Mouse (Mus musculus) urinary bladder, adult 2 months (tissue): Measurements from ENCODE around the gene Agpat3. TPM values are rescaled to one million over a fixed set of nuclear protein-coding genes. Genes with fewer than 3 reads are reported as not detected.
A peak's percentile ranks its signal among the peaks of the same experiment; 100 is the strongest.

Experiments used
- DNase-seq: peaks from one replicate; pipeline ENCODE4 v3.0.0; 2022; ENCODE audit warnings: low spot score
- polyA plus RNA-seq: library from polyadenylated mRNA; depleted of rRNA; stranded (reverse); fragments of >200 nt; gene quantifications from 2 replicates; pipeline ENCODE4 v1.2.3, GENCODE M21; 2012

The Agpat3 gene
- polyA plus RNA-seq, 1 experiment = 75.1 TPM

DNA sequence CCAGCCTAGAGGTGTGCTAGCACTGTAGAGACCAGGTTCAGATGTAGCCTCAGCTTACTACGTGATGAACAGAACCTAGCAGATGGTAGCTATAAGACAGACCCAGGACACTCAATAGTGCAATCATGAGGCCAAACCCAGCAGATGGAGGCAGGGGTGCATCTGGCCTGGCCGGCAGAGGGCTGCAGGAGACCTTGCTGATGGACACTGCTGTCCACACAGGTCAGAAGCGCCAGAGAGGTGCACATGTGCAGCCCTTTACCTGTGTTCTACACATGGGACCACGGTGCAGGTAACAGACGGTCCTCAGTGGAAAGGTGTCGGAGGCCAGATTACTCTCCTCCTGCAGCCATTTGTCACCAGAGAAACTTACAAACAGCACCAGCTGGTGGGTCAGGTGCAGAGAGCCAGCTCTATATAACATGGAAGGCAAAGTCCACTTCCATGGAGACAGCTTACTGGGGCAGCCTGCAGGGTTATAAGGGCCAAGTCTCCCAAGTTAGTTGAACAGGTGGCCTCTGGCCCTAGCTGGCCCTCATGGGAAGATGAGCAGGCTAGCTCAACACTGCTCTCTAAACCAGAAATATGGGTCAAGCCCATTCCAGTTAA lies 27.6 kb downstream of the Agpat3 start:
- DNase-seq = no peak

DNA sequence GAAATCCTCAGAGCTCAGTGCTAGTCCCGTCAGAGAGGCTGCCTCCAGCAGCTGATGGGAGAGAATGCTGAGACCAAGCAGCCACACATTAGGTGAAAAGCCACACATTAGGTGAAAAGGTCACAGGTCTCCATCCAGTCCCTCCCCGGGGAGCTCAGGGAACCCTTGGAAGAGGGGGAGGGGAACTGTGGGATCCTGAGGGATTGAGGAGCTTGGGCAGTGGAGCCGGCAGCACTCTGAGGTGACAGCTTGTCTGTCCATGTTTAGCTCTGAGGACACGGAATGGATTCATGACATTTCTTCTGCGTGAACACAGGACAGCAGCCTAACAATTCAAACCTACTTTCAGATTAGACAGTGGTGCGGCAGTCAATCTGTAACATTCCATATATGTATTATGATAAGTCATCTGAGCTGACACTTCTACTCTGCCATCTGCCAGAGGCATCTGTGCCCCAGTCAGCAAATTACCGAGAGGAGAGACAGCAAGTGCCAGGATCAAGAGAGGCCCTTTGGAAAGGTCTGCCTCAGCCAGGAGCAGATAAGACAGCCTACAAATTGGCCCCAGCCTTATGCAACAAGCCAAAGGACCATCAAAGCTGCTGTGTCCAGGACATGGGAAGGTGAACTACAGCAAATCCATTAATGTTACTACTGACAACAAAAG lies 28.9 kb downstream of the Agpat3 start:
- DNase-seq = no peak

DNA sequence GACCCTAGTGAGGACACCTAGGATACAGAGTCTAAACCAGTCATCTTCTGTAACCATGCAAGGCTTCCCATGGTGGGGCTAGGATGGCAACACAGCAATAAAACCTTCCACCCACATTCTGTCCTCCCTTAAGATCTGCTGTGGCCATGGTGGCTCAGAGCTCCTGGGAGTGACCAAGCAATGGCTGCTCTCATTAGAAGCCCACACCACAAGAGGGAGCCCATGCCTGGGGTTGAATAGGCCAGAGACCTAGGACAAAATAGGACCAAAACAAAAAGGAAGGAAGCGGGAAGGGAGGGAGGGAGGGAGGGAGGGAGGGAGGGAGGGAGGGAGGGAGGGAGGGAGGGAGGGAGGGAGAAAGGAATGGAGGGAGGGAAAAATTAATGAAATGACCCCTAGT lies 29.5 kb downstream of the Agpat3 start:
- DNase-seq = no peak

DNA sequence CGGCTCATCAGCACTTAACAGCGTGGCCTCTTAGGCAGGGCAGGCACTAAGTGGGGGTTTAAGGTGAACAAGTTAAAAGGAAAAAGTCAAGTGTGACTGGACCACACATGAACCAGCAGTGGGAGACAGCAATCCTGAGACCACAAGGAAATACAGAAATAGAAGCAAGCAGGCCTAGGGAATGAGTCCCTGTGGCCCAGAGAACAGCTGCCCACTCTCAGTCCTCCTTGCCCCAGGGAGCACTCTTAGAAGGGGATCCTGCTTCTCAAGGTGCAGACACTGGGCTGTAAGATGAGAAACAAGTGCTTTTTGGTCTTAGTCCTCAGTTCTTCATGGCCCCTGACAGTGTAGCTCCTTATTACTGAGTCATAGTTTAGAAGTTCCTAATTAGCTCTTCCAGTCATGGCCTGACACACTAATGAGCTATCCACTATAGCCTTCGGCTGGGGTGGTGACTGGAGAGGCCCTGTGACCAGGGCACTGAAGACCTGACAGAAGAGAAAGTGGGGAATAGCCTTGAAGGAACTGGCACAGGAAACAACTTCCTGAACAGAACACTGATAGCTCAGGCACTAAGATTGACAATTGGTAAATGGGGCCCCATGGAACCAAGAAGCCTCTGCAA lies 31.0 kb downstream of the Agpat3 start:
- no peak for DNase-seq

DNA sequence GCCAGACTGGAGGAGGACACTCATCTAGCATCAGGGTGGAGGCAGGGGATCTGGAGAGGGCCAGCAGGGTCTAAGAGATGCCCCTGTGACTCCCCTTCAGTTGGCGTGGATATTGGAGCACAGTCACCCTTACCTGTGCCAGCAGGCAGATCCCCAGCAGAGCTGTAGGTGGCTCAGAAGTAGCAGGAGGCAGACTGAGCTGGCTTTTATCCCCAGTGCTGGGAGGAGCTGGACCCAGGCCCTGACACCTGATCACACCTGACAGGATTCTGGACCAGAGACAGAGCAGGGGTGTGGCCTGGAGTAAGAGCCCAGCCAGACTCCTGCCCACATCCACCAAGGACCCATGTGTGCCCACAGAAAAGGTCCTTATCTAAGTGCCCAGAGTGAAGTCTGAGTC lies 31.8 kb downstream of the Agpat3 start:
- no peak for DNase-seq

- no peak for DNase-seq
These were observed 32.3 kb downstream of the Agpat3 start for GRCm38 (mm10) chr10:78319940-78320339.

- no peak for DNase-seq
These were observed 34.9 kb downstream of the Agpat3 start for GRCm38 (mm10) chr10:78317270-78317923.

- no peak for DNase-seq
These were observed 35.8 kb downstream of the Agpat3 start for GRCm38 (mm10) chr10:78316228-78317087.

GRCm38 (mm10) chr10:78315145-78315544 lies 37.1 kb downstream of the Agpat3 start:
- DNase-seq = no peak

DNA sequence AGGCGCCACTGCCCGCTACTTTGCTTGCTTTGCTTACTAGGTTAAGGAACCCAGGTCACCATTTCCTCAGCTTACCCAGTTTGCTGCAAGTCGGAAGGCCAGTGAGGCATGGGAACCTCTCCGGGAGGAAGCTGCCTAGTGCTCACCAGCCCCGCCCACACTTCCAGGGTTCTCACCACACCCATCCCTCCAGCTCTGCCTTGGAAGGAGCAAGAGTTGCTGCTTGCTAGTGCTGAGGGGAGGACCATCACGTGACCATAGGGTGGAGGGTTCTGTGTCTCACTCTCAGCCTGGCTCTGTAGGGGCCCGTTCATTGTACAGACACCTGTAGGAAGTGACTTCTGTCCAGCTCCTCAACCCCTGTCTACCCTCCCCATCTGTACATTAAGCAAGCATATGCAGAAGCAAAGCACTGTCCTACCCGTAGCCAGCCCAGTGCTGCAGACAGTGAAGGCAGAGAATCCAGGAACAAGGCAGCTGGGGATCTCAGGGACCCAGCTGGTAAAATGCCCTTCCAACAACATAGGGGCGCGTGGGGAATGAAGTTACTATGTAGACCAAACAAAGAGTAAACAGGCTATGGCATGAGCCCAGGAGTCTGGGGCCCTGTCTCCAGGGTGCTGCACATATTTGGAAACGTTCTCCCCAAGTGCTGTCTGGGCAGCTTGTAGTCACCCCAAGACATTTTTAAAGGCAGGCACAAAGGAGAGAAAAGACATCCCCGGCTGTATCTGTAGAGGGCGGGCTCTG lies 40.2 kb downstream of the Agpat3 start:
- no peak for DNase-seq

DNA sequence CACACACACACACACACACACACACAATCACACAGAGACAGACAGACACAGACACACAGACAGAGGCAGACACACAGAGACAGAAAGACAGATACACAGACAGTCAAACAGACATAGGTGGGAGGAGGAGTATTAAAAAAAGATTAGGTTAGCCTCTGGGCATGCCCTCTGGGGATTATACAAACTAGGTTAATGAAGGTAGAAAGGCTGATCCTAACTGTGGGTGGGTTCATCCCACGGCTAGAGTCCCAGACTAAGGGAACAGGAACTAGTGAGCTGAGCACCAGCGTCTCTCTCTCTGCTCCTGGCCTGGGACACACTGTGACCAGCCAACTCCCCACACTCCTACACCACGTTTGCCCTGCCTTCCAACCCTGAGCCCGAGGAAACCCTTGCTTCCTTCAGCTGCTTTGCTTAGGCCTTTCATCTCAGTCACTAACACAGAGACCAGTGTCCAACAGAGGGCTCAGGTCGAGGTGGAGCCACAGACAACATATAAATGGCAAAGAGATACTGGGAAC lies 41.5 kb downstream of the Agpat3 start:
- no peak for DNase-seq

- no peak for DNase-seq
These were observed 43.7 kb downstream of the Agpat3 start for GRCm38 (mm10) chr10:78308617-78309016.

DNA sequence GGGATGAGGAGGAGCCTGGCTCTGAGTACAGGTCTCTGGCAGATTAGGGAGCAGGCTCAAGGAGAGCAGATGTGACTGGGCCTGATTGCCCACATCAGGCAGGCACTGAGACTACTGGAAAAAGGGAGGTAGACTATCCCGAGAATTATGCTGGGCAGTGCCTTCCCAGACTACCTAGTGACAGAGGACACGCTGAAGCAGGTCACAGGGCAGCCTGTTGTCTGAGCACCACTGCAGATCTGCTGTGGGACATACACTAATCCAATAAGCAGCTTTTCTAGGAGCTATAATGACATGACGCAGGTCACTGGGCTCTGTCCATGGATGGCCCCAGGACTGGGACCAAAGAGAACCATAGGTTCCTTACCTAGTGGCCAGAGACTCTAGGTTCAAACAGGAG lies 44.9 kb downstream of the Agpat3 start:
- no peak for DNase-seq

DNA sequence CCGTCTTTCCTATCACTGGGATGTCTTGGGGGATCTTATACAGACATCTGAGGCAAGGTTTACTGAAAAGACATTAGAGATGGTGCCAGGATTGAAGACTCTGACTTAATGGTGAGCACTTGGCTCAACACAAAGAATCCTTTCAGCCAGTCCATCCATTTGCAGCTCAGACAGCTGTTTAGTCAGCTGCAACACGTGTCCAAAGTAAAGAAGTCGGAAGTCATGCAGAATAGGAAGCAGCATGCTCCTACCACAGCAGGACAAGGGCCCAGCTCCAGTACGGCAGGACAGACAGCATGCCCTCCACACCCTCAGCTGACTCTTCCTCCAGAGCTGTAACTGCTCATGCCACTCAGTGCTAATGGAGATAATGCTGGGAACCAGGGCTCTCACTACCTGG lies 46.3 kb downstream of the Agpat3 start:
- DNase-seq = no peak

DNA sequence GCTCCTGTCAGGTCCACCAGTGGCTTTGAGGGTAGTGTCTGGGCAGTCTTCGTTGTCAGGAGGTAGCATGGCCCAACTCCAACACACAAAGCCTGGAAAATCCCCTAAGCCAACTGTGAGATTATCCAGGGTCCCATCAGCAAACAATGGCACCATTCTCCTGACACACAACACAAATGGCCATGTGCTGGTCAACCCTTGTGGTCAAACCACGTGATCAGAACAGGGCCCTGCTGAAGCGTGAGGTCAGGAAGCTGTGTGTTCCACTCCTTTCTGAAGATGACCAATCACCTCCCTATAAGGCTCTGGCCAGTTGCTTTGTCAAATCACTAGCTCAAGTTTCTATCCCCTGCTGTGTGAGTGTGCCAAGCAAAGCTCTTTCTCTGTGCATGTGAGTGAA lies 47.3 kb downstream of the Agpat3 start:
- no peak for DNase-seq

DNA sequence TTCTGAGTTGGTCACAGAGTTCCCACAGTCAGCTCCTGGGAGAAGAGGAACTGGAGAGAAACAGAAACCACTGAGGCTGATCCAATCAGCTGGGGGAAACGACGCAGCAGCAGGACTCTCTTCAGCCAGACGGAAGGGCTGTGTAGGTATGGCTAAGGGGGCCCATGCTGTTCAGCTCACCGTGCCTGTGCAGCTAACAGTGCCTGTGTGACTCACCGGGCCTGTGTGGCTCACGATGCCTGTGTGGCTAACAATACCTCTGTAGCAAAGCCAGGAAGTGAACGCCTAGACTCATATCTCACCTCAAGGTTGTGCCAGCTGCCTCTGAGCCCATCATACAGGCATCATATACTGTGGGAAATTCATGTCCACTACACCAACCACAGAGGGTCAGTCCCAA lies 48.6 kb downstream of the Agpat3 start:
- DNase-seq = no peak

DNA sequence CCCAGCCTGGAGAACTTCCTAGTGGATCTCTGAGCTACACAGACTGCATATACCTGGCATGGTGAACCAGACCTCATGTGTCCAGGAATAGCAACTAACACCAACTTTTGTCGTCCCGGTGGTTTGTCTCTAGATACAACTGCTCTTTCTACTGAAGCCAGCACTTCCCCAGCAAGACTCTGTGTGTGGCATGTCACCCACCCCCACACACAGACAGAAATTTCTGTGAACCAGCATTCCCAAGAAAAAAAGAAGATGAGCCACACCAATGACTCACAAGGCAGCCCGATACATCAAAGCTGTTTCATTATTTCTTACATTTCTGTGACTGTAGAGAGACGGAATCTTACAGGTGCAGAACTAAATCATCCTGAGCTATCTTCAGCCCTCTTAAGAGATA lies 52.2 kb downstream of the Agpat3 start:
- no peak for DNase-seq

- DNase-seq = no peak
These were observed 53.3 kb downstream of the Agpat3 start for GRCm38 (mm10) chr10:78298651-78299644.

- peak; percentile 47 for DNase-seq
These were observed 54.5 kb downstream of the Agpat3 start for GRCm38 (mm10) chr10:78297576-78298484.
